Mouse (Mus musculus): ENCODE measurements at regions not wholly inside any gene's neighbourhood (a gene's known extent, or its start where the extent isn't known, plus 50 kb on each side); places are given as distances from the start of the nearest gene placed in this dataset.

- TF ChIP-seq CTCF (IDR thresholded peaks at IDR 0.05; ENCODE audit: low read depth) (no peak), EP300 (IDR thresholded peaks at IDR 0.05; ENCODE audit: low read depth) (no peak)
Observed at GRCm38 (mm10) chr3:142934326-142934725, 52.5 kb upstream of the Pkn2 start.

Measured in heart, postnatal 0 days (tissue).